Mouse (Mus musculus) MEL (cell line): Measurements from ENCODE around the gene Spry2. TPM values are rescaled to one million over a fixed set of nuclear protein-coding genes. Genes with fewer than 3 reads are reported as not detected.

Experiments
- DNase-seq: peaks from one replicate; pipeline ENCODE4 v3.0.0; 2011; ENCODE audit warnings: low read depth, low spot score
- H3K27ac ChIP-seq: 2 replicates; pipeline ENCODE4 v1.5.1; 2012; ENCODE audit warnings: low read depth, mild to moderate bottlenecking, control low read depth, low read length, moderate library complexity; ENCODE audit not compliant: control insufficient read depth
- H3K27me3 ChIP-seq, 2 experiments: fragments of 150-350 bp in 1 of 2; sonication (generic) in 1 of 2; 2 replicates each; pipeline ENCODE4 v1.6.1; 2012; ENCODE audit warnings: low read length in 2 of 2, mild to moderate bottlenecking in 2 of 2, improper control_type of control experiment in 1 of 2, moderate library complexity in 1 of 2; ENCODE audit not compliant: insufficient read depth in 2 of 2, control insufficient read depth in 1 of 2
- H3K36me3 ChIP-seq, 2 experiments: 2 replicates each; pipeline ENCODE4 v1.6.1; 2012 to 2014; ENCODE audit warnings: low read length in 2 of 2, improper control_type of control experiment in 1 of 2, inconsistent platforms in 1 of 2, mild to moderate bottlenecking in 1 of 2; ENCODE audit not compliant: insufficient read depth in 2 of 2, control insufficient read depth in 1 of 2
- H3K4me1 ChIP-seq, 2 experiments: fragments of 150-350 bp in 1 of 2; sonication (generic) in 1 of 2; 2 replicates each; pipeline ENCODE4 v1.6.1; 2012; ENCODE audit warnings: low read length in 2 of 2, improper control_type of control experiment in 1 of 2, mild to moderate bottlenecking in 1 of 2; ENCODE audit not compliant: insufficient read depth in 2 of 2, control insufficient read depth in 1 of 2
- H3K4me3 ChIP-seq, 2 experiments: fragments of 150-350 bp in 1 of 2; sonication (generic) in 1 of 2; 2 replicates each; pipeline ENCODE4 v1.5.1; 2012; ENCODE audit warnings: low read depth in 2 of 2, low read length in 2 of 2, mild to moderate bottlenecking in 2 of 2, moderate library complexity in 2 of 2, control low read depth in 1 of 2, improper control_type of control experiment in 1 of 2; ENCODE audit not compliant: control insufficient read depth in 1 of 2, insufficient read depth in 1 of 2
- H3K79me2 ChIP-seq: 2 replicates; pipeline ENCODE4 v1.6.1; 2012; ENCODE audit warnings: mild to moderate bottlenecking, low read length, moderate library complexity; ENCODE audit not compliant: control insufficient read depth, poor library complexity, insufficient read depth
- H3K9ac ChIP-seq: 2 replicates; pipeline ENCODE4 v1.6.1; 2012; ENCODE audit warnings: low read depth, mild to moderate bottlenecking, control low read depth, low read length, moderate library complexity; ENCODE audit not compliant: control insufficient read depth, poor library complexity, severe bottlenecking
- H3K9me3 ChIP-seq: fragments of 150-350 bp; sonication (generic); replicated peaks from 2 replicates; pipeline ENCODE4 v1.6.1; 2012; ENCODE audit warnings: mild to moderate bottlenecking, low read length, improper control_type of control experiment, moderate library complexity; ENCODE audit not compliant: insufficient read depth
- BHLHE40 ChIP-seq: IDR thresholded peaks from 2 replicates; pipeline ENCODE4 v1.6.1; 2012; ENCODE audit warnings: low read depth, mild to moderate bottlenecking, inconsistent platforms, low read length, improper control_type of control experiment, borderline replicate concordance
- CHD1 ChIP-seq: IDR thresholded peaks from 2 replicates; pipeline ENCODE4 v1.6.1; 2012; ENCODE audit warnings: low read depth, mild to moderate bottlenecking, inconsistent platforms, low read length, improper control_type of control experiment
- EP300 ChIP-seq, 2 experiments: IDR thresholded peaks; 2 replicates each; pipeline ENCODE4 v1.6.1; 2011; ENCODE audit warnings: improper control_type of control experiment in 2 of 2, low read length in 2 of 2, low read depth in 1 of 2, mild to moderate bottlenecking in 1 of 2
- GATA1 ChIP-seq: IDR thresholded peaks from 2 replicates; pipeline ENCODE4 v1.6.1; 2011; ENCODE audit warnings: low read depth, low read length, improper control_type of control experiment
- HCFC1 ChIP-seq: IDR thresholded peaks from 2 replicates; pipeline ENCODE4 v1.6.1; 2012; ENCODE audit warnings: low read depth, mild to moderate bottlenecking, inconsistent platforms, low read length, improper control_type of control experiment, moderate library complexity
- MEF2A ChIP-seq: IDR thresholded peaks from 2 replicates; pipeline ENCODE4 v1.6.1; 2014; ENCODE audit warnings: low read depth, mild to moderate bottlenecking, inconsistent platforms, low read length, improper control_type of control experiment; ENCODE audit not compliant: poor library complexity, insufficient replicate concordance, severe bottlenecking; ENCODE audit errors: extremely low read depth
- NELFE ChIP-seq: IDR thresholded peaks from 2 replicates; pipeline ENCODE4 v1.6.1; 2011; ENCODE audit warnings: low read depth, low read length, improper control_type of control experiment
- POLR2AphosphoS5 ChIP-seq: IDR thresholded peaks from 2 replicates; pipeline ENCODE4 v1.6.1; 2012; ENCODE audit warnings: low read depth, borderline replicate concordance, mild to moderate bottlenecking, inconsistent platforms, low read length, moderate library complexity, mixed read lengths
- RCOR1 ChIP-seq: IDR thresholded peaks from 2 replicates; pipeline ENCODE4 v1.6.1; 2012; ENCODE audit warnings: low read depth, mild to moderate bottlenecking, inconsistent platforms, low read length, improper control_type of control experiment
- SIN3A ChIP-seq: IDR thresholded peaks from 2 replicates; pipeline ENCODE4 v1.6.1; 2012; ENCODE audit warnings: low read length, improper control_type of control experiment, inconsistent platforms
- SMC3 ChIP-seq: IDR thresholded peaks from 2 replicates; pipeline ENCODE4 v1.6.1; 2011; ENCODE audit warnings: low read depth, low read length, improper control_type of control experiment
- TAL1 ChIP-seq: IDR thresholded peaks from 2 replicates; pipeline ENCODE4 v1.6.1; 2012; ENCODE audit warnings: mild to moderate bottlenecking, inconsistent platforms, low read length, moderate library complexity, mixed read lengths
- TBP ChIP-seq: IDR thresholded peaks from 2 replicates; pipeline ENCODE4 v1.8.0; 2011; ENCODE audit warnings: low read depth, low read length, improper control_type of control experiment
- TCF12 ChIP-seq: IDR thresholded peaks from 2 replicates; pipeline ENCODE4 v1.6.1; 2014; ENCODE audit warnings: low read depth, mild to moderate bottlenecking, inconsistent platforms, low read length, improper control_type of control experiment, moderate library complexity
- polyA plus RNA-seq, 2 experiments: library from polyadenylated mRNA; stranded (reverse) in 1 of 2; unstranded in 1 of 2; fragments of >175 nt in 1 of 2; fragments of >200 nt in 1 of 2; gene quantifications; 2 replicates each; pipeline versions ENCODE4 v1.2.1 to v1.2.4; 2012; ENCODE audit warnings: low replicate concordance in 2 of 2, low read depth in 1 of 2; ENCODE audit not compliant: insufficient read length in 2 of 2, insufficient read depth in 1 of 2, missing spikeins in 1 of 2
- total RNA-seq: library from RNA; depleted of rRNA; stranded (reverse); fragments of 300-350 nt; gene quantifications from 2 replicates; pipeline ENCODE4 v1.2.3, GENCODE M21; 2012; rRNA removed

The Spry2 gene
- total RNA-seq (not detected in 2 replicates), polyA plus RNA-seq (under 1 TPM in 1 of 2 experiments, not detected in 1; 0.07 TPM)

- Histone ChIP-seq H3K27me3 (no peaks in the 10 kb centered on the region), H3K27ac (no peak within 1 kb of the TSS), H3K9ac (no peak within 1 kb of the TSS), H3K9me3 (no peaks in the 10 kb centered on the region), H3K36me3 (no peaks in the 10 kb centered on the region), H3K79me2 (no peaks in the 10 kb centered on the region), H3K4me1 (no peaks in the 10 kb centered on the region), H3K4me3 (no peak within 1 kb of the TSS)
- TF ChIP-seq TBP (no peak), POLR2AphosphoS5 (no peak), SMC3 (no peak), HCFC1 (no peak), MEF2A (no peak)
- no peak for DNase-seq
Measured at GRCm38 (mm10) chr14:105896791-105897568, at the start of gene Spry2. Gene Spry2, minus strand, starts transcription at chr14:105896819.

DNA sequence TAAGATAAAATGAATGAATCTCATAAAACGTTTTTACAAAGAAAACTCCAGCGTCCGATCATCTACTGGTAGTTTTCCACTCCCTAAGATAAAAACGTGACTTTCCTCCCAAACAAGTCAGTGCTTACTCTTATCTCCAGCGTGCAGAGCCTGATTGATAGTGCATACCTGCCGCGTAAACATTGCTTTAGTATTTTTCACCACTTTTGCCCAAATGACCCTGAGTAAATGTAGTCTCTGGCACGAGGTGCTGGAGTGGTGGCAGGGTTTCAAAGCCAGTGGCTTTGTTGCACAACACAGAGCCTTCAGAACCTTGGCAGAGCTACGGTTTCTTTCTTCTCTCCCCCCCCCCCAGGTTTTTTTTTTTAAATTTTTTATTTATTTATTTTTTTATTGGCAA is 44.7 kb upstream of the Spry2 start:
- H3K4me3 ChIP-seq: 0 out of 4 replicates have a peak overlapping the region, but pooled peaks of 1 of the 2 experiments have one; percentile 21
- no peaks in the 10 kb centered on the region for H3K27me3 ChIP-seq
- no peak overlapping the region for H3K27ac ChIP-seq
- DNase-seq: peak; percentile 14
- H3K4me1 ChIP-seq: peaks cover 0 to 3% of the 10 kb centered on the region in 2 experiments; a peak in 2 of 4 replicates
- H3K9ac ChIP-seq: no peak overlapping the region
- H3K36me3 ChIP-seq: no peaks in the 10 kb centered on the region
- H3K9me3 ChIP-seq: no peaks in the 10 kb centered on the region
- no peaks in the 10 kb centered on the region for H3K79me2 ChIP-seq
- TF ChIP-seq GATA1: peak; percentile 55
- TF ChIP-seq SMC3: no peak
- TF ChIP-seq TAL1: no peak
- no peak for TF ChIP-seq NELFE
- TF ChIP-seq BHLHE40: peak; percentile 96
- TF ChIP-seq EP300 (IDR thresholded peaks at IDR 0.05; ENCODE audit: low read depth in 1 of 2, low read length in 2 of 2): peak in 1 of 2 experiments; percentile 50; a peak in 3 of 4 replicates
- no peak for TF ChIP-seq CHD1
- TF ChIP-seq SIN3A: no peak
- peak; percentile 57; the same call in 1 of the 2 replicates for TF ChIP-seq TCF12
- TF ChIP-seq RCOR1: peak; percentile 67; the same call in 1 of the 2 replicates
